Mouse (Mus musculus) heart, embryonic 14.5 days (tissue): ENCODE measurements at regions not wholly inside any gene's neighbourhood (a gene's known extent, or its start where the extent isn't known, plus 50 kb on each side); places are given as distances from the start of the nearest gene placed in this dataset.

ENCODE experiments used
- ATAC-seq: fragments of 200-750 bp; cut with Nextera tagmentation; 2 replicates; pipeline ENCODE4 v1.8.0; 2017; ENCODE audit warnings: low read depth, moderate TSS enrichment; ENCODE audit not compliant: insufficient number of reproducible peaks, insufficient read depth, low FRiP score
- H3K27ac ChIP-seq, 2 experiments: fragments of 200-500 bp in 1 of 2; fragments of 300-500 bp in 1 of 2; sonication (generic) in 1 of 2; replicated peaks in 1 of 2; 2 replicates each; pipeline ENCODE4 v1.5.1; 2012 to 2014; ENCODE audit warnings: low read depth in 2 of 2, low read length in 2 of 2, control low read depth in 1 of 2, mild to moderate bottlenecking in 1 of 2, mixed read lengths in 1 of 2; ENCODE audit not compliant: control insufficient read depth in 1 of 2, insufficient read depth in 1 of 2
- H3K27me3 ChIP-seq: fragments of 300-500 bp; sonication (generic); 2 replicates; pipeline ENCODE4 v1.6.1; 2014; ENCODE audit warnings: mild to moderate bottlenecking, low read length, control low read depth; ENCODE audit not compliant: control insufficient read depth, insufficient read depth
- H3K36me3 ChIP-seq: fragments of 300-500 bp; sonication (generic); 2 replicates; pipeline ENCODE4 v1.6.1; 2014; ENCODE audit warnings: mild to moderate bottlenecking, control low read depth, low read length, mixed read lengths; ENCODE audit not compliant: control insufficient read depth, insufficient read depth
- H3K4me1 ChIP-seq, 2 experiments: fragments of 200-500 bp in 1 of 2; fragments of 300-500 bp in 1 of 2; sonication (generic) in 1 of 2; 2 replicates each; pipeline ENCODE4 v1.6.1; 2012 to 2014; ENCODE audit warnings: low read length in 2 of 2, control low read depth in 1 of 2, mixed read lengths in 1 of 2; ENCODE audit not compliant: control insufficient read depth in 2 of 2, insufficient read depth in 2 of 2
- H3K4me2 ChIP-seq: fragments of 300-500 bp; sonication (generic); 2 replicates; pipeline ENCODE4 v1.6.1; 2014; ENCODE audit warnings: mild to moderate bottlenecking, low read length
- H3K4me3 ChIP-seq, 2 experiments: fragments of 200-500 bp in 1 of 2; fragments of 300-500 bp in 1 of 2; sonication (generic) in 1 of 2; 2 replicates each; pipeline ENCODE4 v1.5.1; 2012 to 2014; ENCODE audit warnings: low read length in 2 of 2, mild to moderate bottlenecking in 2 of 2, control low read depth in 1 of 2, low read depth in 1 of 2, moderate library complexity in 1 of 2; ENCODE audit not compliant: control insufficient read depth in 1 of 2, insufficient read depth in 1 of 2
- H3K9ac ChIP-seq: fragments of 300-500 bp; sonication (generic); 2 replicates; pipeline ENCODE4 v1.6.1; 2014; ENCODE audit warnings: mild to moderate bottlenecking, low read length
- H3K9me3 ChIP-seq: fragments of 300-500 bp; sonication (generic); 2 replicates; pipeline ENCODE4 v1.6.1; 2016; ENCODE audit warnings: low read length, control low read depth; ENCODE audit not compliant: control insufficient read depth
- WGBS: fragments of 180-500 bp; shearing (Covaris S2); extraction: QIAGEN DNeasy Blood & Tissue Kit; methylation state at CpG from one replicate; pipeline ENCODE4 v1.1.7; 2014; 5-methylcytosine and 5-hydroxymethylcytosine counted together

- no peak overlapping the region for H3K27ac ChIP-seq
- no peak overlapping the region for H3K9ac ChIP-seq
- WGBS: 54% methylated on average over 2 of the region's 2 CpGs
- H3K27me3 ChIP-seq: no peaks in the 10 kb centered on the region
- H3K4me1 ChIP-seq: no peaks in the 10 kb centered on the region
- ATAC-seq: no peak
- H3K9me3 ChIP-seq: no peaks in the 10 kb centered on the region
- no peak overlapping the region for H3K4me2 ChIP-seq
- H3K36me3 ChIP-seq: no peaks in the 10 kb centered on the region
- no peak overlapping the region for H3K4me3 ChIP-seq
Observed at GRCm38 (mm10) chr15:8903651-8904050, 64.1 kb upstream of the Ranbp3l start.

- Histone ChIP-seq H3K9ac (no peak overlapping the region), H3K27ac (no peak overlapping the region), H3K4me2 (no peak overlapping the region), H3K9me3 (no peaks in the 10 kb centered on the region), H3K4me1 (no peaks in the 10 kb centered on the region), H3K36me3 (no peaks in the 10 kb centered on the region), H3K27me3 (no peaks in the 10 kb centered on the region), H3K4me3 (no peak overlapping the region)
- no peak for ATAC-seq
- WGBS: 65% methylated on average over 11 of the region's 11 CpGs
Observed at GRCm38 (mm10) chr15:8897487-8898158, 70.1 kb upstream of the Ranbp3l start.

DNA sequence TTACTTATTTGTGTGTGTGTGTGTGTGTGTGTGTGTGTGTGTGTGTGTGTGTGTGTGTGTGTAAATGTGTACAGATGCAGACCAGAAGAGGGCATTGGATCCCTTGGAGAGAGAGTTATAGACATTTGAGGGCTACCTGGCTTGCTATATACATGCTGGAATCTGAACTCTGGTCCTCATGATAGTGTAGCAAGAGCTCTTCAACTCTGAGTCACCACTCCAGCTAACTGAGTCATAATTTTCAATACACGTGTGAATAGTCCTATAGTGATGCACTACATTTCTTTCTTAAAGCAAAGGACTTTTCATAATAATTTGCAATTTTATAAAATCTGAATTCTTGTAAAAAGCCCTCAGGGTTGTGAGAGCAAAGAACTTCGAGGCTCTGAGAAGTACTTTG is 70.9 kb upstream of the Ranbp3l start:
- 81% methylated on average over 2 of the region's 2 CpGs for WGBS
- no peak for ATAC-seq

DNA sequence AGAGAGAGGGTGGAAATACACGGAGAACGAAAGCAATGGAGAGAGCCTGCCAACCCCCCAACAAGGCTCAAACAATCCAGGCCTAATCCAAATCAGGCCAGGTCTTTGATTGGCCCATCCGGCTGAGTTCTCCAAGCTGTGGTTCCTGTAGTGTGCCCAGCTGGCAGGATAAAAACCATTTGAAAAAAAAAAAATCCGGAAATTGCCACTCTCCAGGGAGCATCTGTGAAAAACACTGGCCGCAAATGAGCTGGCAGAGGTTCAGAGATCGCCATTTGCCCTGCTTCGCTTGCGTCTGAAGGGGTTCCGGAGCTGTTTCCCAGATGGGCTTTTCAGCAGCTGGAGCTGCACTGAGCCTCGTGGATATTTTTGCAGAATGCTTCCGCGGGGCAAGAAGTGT is 71.4 kb upstream of the Ranbp3l start:
- ATAC-seq: no peak
- no peaks in the 10 kb centered on the region for H3K27me3 ChIP-seq
- no peaks in the 10 kb centered on the region for H3K4me1 ChIP-seq
- no peak overlapping the region for H3K4me2 ChIP-seq
- H3K36me3 ChIP-seq: no peaks in the 10 kb centered on the region
- H3K4me3 ChIP-seq: no peak overlapping the region
- H3K9me3 ChIP-seq: no peaks in the 10 kb centered on the region
- no peak overlapping the region for H3K27ac ChIP-seq
- 83% methylated on average over 12 of the region's 12 CpGs for WGBS
- no peak overlapping the region for H3K9ac ChIP-seq

More for the DNA sequence above, 70.9 kb upstream of the Ranbp3l start:
- no peaks in the 10 kb centered on the region for H3K4me1 ChIP-seq
- H3K27ac ChIP-seq: no peak overlapping the region
- no peaks in the 10 kb centered on the region for H3K36me3 ChIP-seq
- no peaks in the 10 kb centered on the region for H3K27me3 ChIP-seq
- H3K9ac ChIP-seq: no peak overlapping the region
- no peaks in the 10 kb centered on the region for H3K9me3 ChIP-seq
- H3K4me2 ChIP-seq: no peak overlapping the region
- no peak overlapping the region for H3K4me3 ChIP-seq

GRCm38 (mm10) chr15:8885585-8885984 is 82.2 kb upstream of the Ranbp3l start:
- Histone ChIP-seq H3K4me2 (no peak overlapping the region), H3K27ac (no peak overlapping the region), H3K9me3 (no peaks in the 10 kb centered on the region), H3K27me3 (no peaks in the 10 kb centered on the region), H3K4me1 (no peaks in the 10 kb centered on the region), H3K9ac (no peak overlapping the region), H3K36me3 (no peaks in the 10 kb centered on the region), H3K4me3 (no peak overlapping the region)
- WGBS: 93% methylated on average over 3 of the region's 3 CpGs
- ATAC-seq: no peak

DNA sequence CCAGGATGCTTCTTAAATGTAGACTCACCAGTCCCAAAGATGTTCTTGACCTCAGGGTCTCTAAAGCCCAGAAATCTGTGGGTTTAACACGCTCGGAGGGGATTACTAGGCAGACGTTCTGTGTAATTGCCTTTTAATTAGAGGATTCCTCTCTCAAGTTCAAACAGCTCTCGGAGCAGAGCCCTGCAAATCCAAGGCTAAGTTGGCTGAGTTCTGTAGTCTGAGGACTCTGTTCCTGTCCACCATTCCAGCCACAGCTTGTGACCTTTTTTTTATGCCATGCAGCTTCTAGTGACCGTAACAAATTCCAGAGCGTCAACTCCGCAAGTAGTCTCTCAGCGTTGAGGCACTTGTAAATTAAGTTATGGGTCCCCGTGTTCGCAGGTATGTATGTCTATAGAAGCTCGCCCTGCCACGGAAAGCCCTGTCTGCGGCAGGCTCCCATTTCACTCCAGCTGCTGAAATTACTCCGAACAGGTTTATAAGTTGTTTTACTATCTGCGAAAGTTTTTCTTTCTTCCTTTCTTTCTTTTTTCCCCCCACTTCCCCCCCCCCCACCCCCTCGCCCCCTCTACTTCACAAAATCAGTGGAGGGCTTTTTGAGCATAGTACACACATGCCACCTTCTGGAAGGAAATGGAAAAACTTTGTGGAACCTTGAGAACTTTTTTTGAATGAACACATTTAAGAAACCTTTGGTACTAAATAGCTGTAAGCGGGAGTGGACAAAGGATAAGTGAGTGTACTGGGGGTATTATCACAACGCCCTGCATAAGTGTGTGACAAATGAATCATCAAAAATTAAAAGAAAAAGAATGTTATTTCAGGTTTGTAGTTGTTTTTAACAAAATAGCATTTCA is 82.9 kb upstream of the Ranbp3l start:
- ATAC-seq: no peak
- WGBS: 63% methylated on average over 18 of the region's 18 CpGs
- Histone ChIP-seq H3K36me3 (no peaks in the 10 kb centered on the region), H3K27me3 (no peaks in the 10 kb centered on the region), H3K9ac (no peak overlapping the region), H3K4me3 (no peak overlapping the region), H3K4me1 (no peaks in the 10 kb centered on the region), H3K9me3 (no peaks in the 10 kb centered on the region), H3K4me2 (peak overlapping the region; percentile 29), H3K27ac (no peak overlapping the region)

DNA sequence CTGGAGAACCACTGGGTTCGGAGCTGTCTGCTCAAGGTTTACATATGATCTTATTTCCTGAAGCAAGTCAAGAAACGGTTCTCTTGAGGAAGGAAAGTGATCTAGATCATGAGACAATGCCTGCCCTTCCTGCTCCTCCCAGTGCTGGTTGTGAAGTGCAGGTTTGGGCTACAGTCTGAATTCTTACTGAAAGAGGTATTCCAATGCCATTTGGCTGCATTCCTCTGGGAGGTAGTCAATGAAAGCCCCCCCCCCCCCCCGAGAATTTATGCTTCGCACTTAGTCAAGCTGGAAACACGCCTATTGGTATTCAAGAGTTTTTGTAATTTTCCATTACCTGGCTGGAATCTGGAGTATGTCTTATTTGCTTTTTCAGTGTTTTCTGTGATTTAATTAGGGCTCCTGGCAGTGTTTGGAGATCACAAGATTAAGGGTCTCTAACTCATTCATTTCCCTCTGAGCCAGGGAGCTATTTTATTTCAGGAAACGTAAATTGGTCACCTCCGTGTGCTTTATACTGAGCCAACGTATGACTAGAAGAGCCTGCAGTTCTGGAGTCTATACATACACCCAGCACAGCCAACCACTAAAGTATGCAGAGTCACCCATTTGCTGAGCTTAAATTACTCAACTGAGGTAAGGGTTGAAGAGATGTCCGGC is 84.7 kb upstream of the Ranbp3l start:
- Histone ChIP-seq H3K9ac (no peak overlapping the region), H3K27ac (no peak overlapping the region), H3K9me3 (no peaks in the 10 kb centered on the region), H3K4me3 (no peak overlapping the region), H3K4me2 (no peak overlapping the region), H3K36me3 (no peaks in the 10 kb centered on the region), H3K27me3 (no peaks in the 10 kb centered on the region), H3K4me1 (no peaks in the 10 kb centered on the region)
- 78% methylated on average over 9 of the region's 9 CpGs for WGBS
- ATAC-seq: no peak
